Mouse (Mus musculus) spleen, adult 2 months (tissue): ENCODE measurements at regions not wholly inside any gene's neighbourhood (a gene's known extent, or its start where the extent isn't known, plus 50 kb on each side); places are given as distances from the start of the nearest gene placed in this dataset.

Experiments
- CTCF ChIP-seq: fragments of 200-500 bp; IDR thresholded peaks from 2 replicates; pipeline ENCODE4 v1.5.1; 2011; ENCODE audit warnings: mild to moderate bottlenecking, inconsistent platforms; ENCODE audit not compliant: insufficient read depth, insufficient read length, insufficient replicate concordance; ENCODE audit errors: extremely low read depth
- POLR2A ChIP-seq: fragments of 200-500 bp; IDR thresholded peaks from 2 replicates; pipeline ENCODE4 v1.6.1; 2011; ENCODE audit warnings: low read depth, low read length, inconsistent platforms

DNA sequence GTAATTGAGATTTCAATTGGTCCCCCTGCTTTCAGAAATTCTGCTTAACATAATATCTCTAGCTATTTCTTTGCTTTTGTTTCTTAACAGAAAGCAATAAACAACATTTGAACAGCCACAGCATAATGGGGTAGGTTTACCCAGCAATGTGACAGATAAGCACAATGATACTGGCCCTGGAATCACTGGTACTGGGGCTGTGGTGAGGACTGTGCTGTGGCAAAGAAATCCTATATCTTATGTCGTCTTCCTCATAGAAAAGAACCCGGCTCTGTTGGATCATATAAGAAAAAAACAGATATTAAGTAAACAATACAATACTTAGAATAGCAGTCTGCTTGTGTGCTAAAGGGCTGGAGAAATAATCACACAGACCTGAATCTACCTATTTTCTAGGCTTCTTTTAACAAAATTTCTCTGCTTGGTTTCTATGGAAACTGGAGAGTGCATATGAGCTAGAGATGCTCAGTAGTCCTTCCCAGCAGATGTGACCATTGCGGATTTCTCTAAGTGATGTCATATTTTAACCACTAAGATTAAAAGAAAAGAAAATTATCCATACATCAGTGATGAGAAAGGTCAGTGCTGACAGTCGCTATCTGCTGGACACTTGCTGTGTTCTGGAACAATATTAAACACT is 119.8 kb upstream of the Gnao1 start:
- TF ChIP-seq CTCF: no peak
- no peak for TF ChIP-seq POLR2A
